Mouse (Mus musculus): ENCODE measurements around the gene Btnl9.

- TF ChIP-seq CTCF (IDR thresholded peaks at IDR 0.05; ENCODE audit: borderline replicate concordance, control insufficient read depth, extremely low read depth, insufficient read depth, low read length, poor library complexity) (no peak), POLR2A (IDR thresholded peaks at IDR 0.05; ENCODE audit: control insufficient read depth, extremely low read depth, insufficient read depth, low read length, poor library complexity) (no peak)
Observed at GRCm38 (mm10) chr11:49119635-49120034, 67.3 kb downstream of the Btnl9 start.
